Mouse (Mus musculus) embryonic fibroblast, embryonic 13.5 days (primary cell): ENCODE measurements around the gene Sox8.

Experiments used
- CTCF ChIP-seq: IDR thresholded peaks from 2 replicates; pipeline ENCODE4 v1.5.1; 2011; ENCODE audit warnings: mild to moderate bottlenecking, control low read depth, low read length, moderate library complexity, borderline replicate concordance; ENCODE audit not compliant: insufficient read depth
- POLR2A ChIP-seq: IDR thresholded peaks from 2 replicates; pipeline ENCODE4 v1.6.1; 2011; ENCODE audit warnings: low read depth, mild to moderate bottlenecking, control low read depth, low read length, moderate library complexity

- no peak for TF ChIP-seq POLR2A
- TF ChIP-seq CTCF = no peak
Measured at GRCm38 (mm10) chr17:25538945-25539875, 31.3 kb downstream of the Sox8 start.
